Mouse (Mus musculus) left cerebral cortex, postnatal 36 days (tissue): ENCODE data around the gene Hist1h4h. TPM values are rescaled to one million over a fixed set of nuclear protein-coding genes. Genes with fewer than 3 reads are reported as not detected.
"Not testable (repeated sequence)": the region's sequence is repeated elsewhere in the genome, so short reads cannot be mapped to it uniquely, and the experiment has no call there.

Experiments used
- DNase-seq, 2 experiments: peaks; one replicate each; pipeline ENCODE4 v3.0.0; 2021 to 2022; ENCODE audit warnings: low spot score in 2 of 2, mixed read lengths in 1 of 2
- intact Hi-C: fragments of 180-260 bp; cut with DNase I; formaldehyde crosslinking; loops from one replicate; pipeline ENCODE4 v1.15.1; 2025
- microRNA-seq: library from miRNA; unstranded; fragments of <30 nt; microRNA quantifications from one replicate; pipeline ENCODE4 v1.2.0, GENCODE M21; 2022
- total RNA-seq, 2 experiments: library from RNA; stranded (reverse); gene quantifications; 2 replicates each; pipeline ENCODE4 v1.2.3; 2021

Hist1h4h gene
- total RNA-seq, 2 experiments from 2014 or later, result 319 to 326 TPM

- intact Hi-C loops, DNase-seq: not testable (repeated sequence)
Measured at GRCm38 (mm10) chr13:23571504-23572217, 40.8 kb downstream of the Hist1h4h start.

- DNase-seq, result no peak
- intact Hi-C loops, result no loop called here
Measured at GRCm38 (mm10) chr13:23572218-23573033, 41.6 kb downstream of the Hist1h4h start.

GRCm38 (mm10) chr13:23573034-23573897, 42.4 kb downstream of the Hist1h4h start:
- intact Hi-C loops, DNase-seq: not testable (repeated sequence)

GRCm38 (mm10) chr13:23573898-23574524, 43.2 kb downstream of the Hist1h4h start, which contains the start of the genes Hist1h2bf and Hist1h2ad:
Gene Hist1h2bf, minus strand, starts transcription at chr13:23574196.
Gene Hist1h2ad, plus strand, starts transcription at chr13:23574381.
- intact Hi-C loops, result not testable (repeated sequence)

GRCm38 (mm10) chr13:23574546-23575170, 43.8 kb downstream of the Hist1h4h start:
- DNase-seq, intact Hi-C loops: not testable (repeated sequence)

More at GRCm38 (mm10) chr13:23573898-23574524, 43.2 kb downstream of the Hist1h4h start, which contains the start of the genes Hist1h2bf and Hist1h2ad:
- peak; percentile 90 to 92 for DNase-seq

- intact Hi-C loops, result no loop called here
- peak; percentile 49 to 73 for DNase-seq
Measured at GRCm38 (mm10) chr13:23575271-23575851, 44.5 kb downstream of the Hist1h4h start, which contains the start of gene Hist1h3d. Gene Hist1h3d, plus strand, starts transcription at chr13:23575763.

- intact Hi-C loops, result not testable (repeated sequence)
- peak; percentile 24 to 38 for DNase-seq
Measured at GRCm38 (mm10) chr13:23575864-23576313, 45.0 kb downstream of the Hist1h4h start.

GRCm38 (mm10) chr13:23576351-23576881, 45.6 kb downstream of the Hist1h4h start:
- intact Hi-C loops, result no loop called here
- no peak for DNase-seq

- intact Hi-C loops, result no loop called here
- no peak for DNase-seq
Measured at GRCm38 (mm10) chr13:23576906-23577639, 46.2 kb downstream of the Hist1h4h start.

- intact Hi-C loops, result no loop called here
- DNase-seq, result no peak
Measured at GRCm38 (mm10) chr13:23577835-23578234, 47.0 kb downstream of the Hist1h4h start.

Small RNA genes within 50 kb of the gene (microRNA-seq; reads per million reads assigned to microRNA genes)
- gene Gm44297, result not detected
- gene Gm44359, result not detected
- not detected for gene Gm44394
- gene n-TStga1, result not detected

Other genes with a start within 250 kb of the Hist1h4h start
- gene Zfp322a, start 161.8 kb upstream of the Hist1h4h start, total RNA-seq, result 10 to 100 TPM; 26.3 to 35.5 TPM
- gene Abt1, start 107.2 kb upstream of the Hist1h4h start, total RNA-seq, result 1 to 10 TPM; 8.4 to 8.5 TPM
- gene Btn1a1, start 65.1 kb upstream of the Hist1h4h start, total RNA-seq, result not detected
- gene Btn2a2, start 42.2 kb upstream of the Hist1h4h start, total RNA-seq, result 1 to 10 TPM in 1 of 2 experiments, under 1 TPM in 1; 0.93 to 1.5 TPM
- 1 to 10 TPM; 6.2 to 7.0 TPM for gene Hist1h2af, start 2.9 kb downstream of the Hist1h4h start, total RNA-seq
- gene Hist1h3g, start 4.4 kb downstream of the Hist1h4h start, total RNA-seq, result 1 to 10 TPM; 3.6 to 4.6 TPM
- gene Hist1h2bh, start 12.3 kb downstream of the Hist1h4h start, total RNA-seq, result 1 to 10 TPM in 1 of 2 experiments, under 1 TPM in 1; 0.79 to 1.2 TPM
- 10 to 100 TPM; 17.9 to 18.2 TPM for gene Hist1h3f, start 13.0 kb downstream of the Hist1h4h start, total RNA-seq
- gene Hist1h4f, start 20.6 kb downstream of the Hist1h4h start, total RNA-seq, result 100 to 1,000 TPM; 173 to 184 TPM
- gene Hist1h1d, start 22.2 kb downstream of the Hist1h4h start, total RNA-seq, result 1 to 10 TPM; 4.7 to 6.5 TPM
- gene Hist1h3e, start 31.3 kb downstream of the Hist1h4h start, total RNA-seq, result 10 to 100 TPM; 46.6 to 51.6 TPM
- 1 to 10 TPM; 6.2 to 7.8 TPM for gene Hist1h2ae, start 40.2 kb downstream of the Hist1h4h start, total RNA-seq
- gene Hist1h2bg, start 40.3 kb downstream of the Hist1h4h start, total RNA-seq, result 10 to 100 TPM; 86.3 to 99.7 TPM
- gene Hist1h2bf, start 43.1 kb downstream of the Hist1h4h start, total RNA-seq, result 10 to 100 TPM; 20.6 to 28.9 TPM
- gene Hist1h2ad, start 43.3 kb downstream of the Hist1h4h start, total RNA-seq, result 1 to 10 TPM; 3.1 to 8.2 TPM
- 10 to 100 TPM in 1 of 2 experiments, 1 to 10 TPM in 1; 7.7 to 10.8 TPM for gene Hist1h3d, start 44.7 kb downstream of the Hist1h4h start, total RNA-seq
- gene Hist1h4d, start 50.5 kb downstream of the Hist1h4h start, total RNA-seq, result 100 to 1,000 TPM; 160 to 166 TPM
- gene Hist1h2be, start 90.1 kb downstream of the Hist1h4h start, total RNA-seq, result 1 to 10 TPM; 7.0 to 7.4 TPM
- gene Hist1h1e, start 91.5 kb downstream of the Hist1h4h start, total RNA-seq, result 10 to 100 TPM; 70.8 to 73.2 TPM
- gene Hist1h2ac, start 152.9 kb downstream of the Hist1h4h start, total RNA-seq, result 1 to 10 TPM; 2.5 to 2.9 TPM
- 10 to 100 TPM; 32.1 to 33.8 TPM for gene Hist1h2bc, start 153.1 kb downstream of the Hist1h4h start, total RNA-seq
- not detected for gene Hist1h1t, start 164.8 kb downstream of the Hist1h4h start, total RNA-seq
- 100 to 1,000 TPM; 107 to 117 TPM for gene Hist1h4c, start 167.4 kb downstream of the Hist1h4h start, total RNA-seq
- 1 to 10 TPM; 2.4 to 3.7 TPM for gene Hfe, start 179.8 kb downstream of the Hist1h4h start, total RNA-seq
- 10 to 100 TPM; 68.2 to 74.7 TPM for gene Hist1h1c, start 207.8 kb downstream of the Hist1h4h start, total RNA-seq
- 1 to 10 TPM; 1.9 to 2.6 TPM for gene Hist1h3c, start 214.6 kb downstream of the Hist1h4h start, total RNA-seq
- 10 to 100 TPM; 17.9 to 19.8 TPM for gene Hist1h2bb, start 215.7 kb downstream of the Hist1h4h start, total RNA-seq
- gene Hist1h2ab, start 220.1 kb downstream of the Hist1h4h start, total RNA-seq, result 10 to 100 TPM; 28.3 to 44.5 TPM
- gene Hist1h3b, start 221.2 kb downstream of the Hist1h4h start, total RNA-seq, result 10 to 100 TPM in 1 of 2 experiments, 1 to 10 TPM in 1; 9.7 to 14.5 TPM
- 10 to 100 TPM; 87.5 to 90.3 TPM for gene Hist1h4b, start 226.0 kb downstream of the Hist1h4h start, total RNA-seq
- gene Hist1h4a, start 230.2 kb downstream of the Hist1h4h start, total RNA-seq, result 10 to 100 TPM; 62.2 to 71.7 TPM
- gene Hist1h3a, start 231.3 kb downstream of the Hist1h4h start, total RNA-seq, result 10 to 100 TPM; 41.3 to 42.8 TPM
- gene Hist1h1a, start 232.6 kb downstream of the Hist1h4h start, total RNA-seq, result 10 to 100 TPM; 26.1 to 28.4 TPM
- not detected for gene Trim38, start 238.9 kb downstream of the Hist1h4h start, total RNA-seq